Mouse (Mus musculus): Measurements from ENCODE around the gene Dnah5. TPM values are rescaled to one million over a fixed set of nuclear protein-coding genes. Genes with fewer than 3 reads are reported as not detected.
"Not testable (repeated sequence)": the region's sequence is repeated elsewhere in the genome, so short reads cannot be mapped to it uniquely, and the experiment has no call there.

The Dnah5 gene
- total RNA-seq, 1 experiment from 2014 or later, result not detected

DNA sequence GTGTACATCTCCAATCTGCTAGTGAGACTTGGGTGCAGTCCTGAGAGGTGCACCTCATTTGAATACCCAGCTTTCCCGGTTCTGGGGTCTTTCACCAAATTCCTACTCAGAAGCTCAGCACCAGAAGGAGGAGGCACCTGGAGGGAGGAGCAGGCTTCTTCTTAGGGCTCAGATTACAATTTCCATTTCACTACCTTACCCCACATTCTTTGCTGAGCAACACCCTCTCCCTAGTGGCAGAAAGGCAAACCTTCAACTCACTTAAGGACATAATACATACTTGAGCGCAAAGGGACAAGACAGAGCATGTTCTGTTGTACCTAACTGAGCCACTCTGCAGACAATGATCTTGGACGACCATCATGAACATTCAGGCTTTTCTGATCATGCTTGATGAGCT is 23.8 kb downstream of the Dnah5 start:
- ATAC-seq (replicated peaks; ENCODE audit: insufficient number of reproducible peaks, low FRiP score, low TSS enrichment, poor library complexity, severe bottlenecking), result no peak

DNA sequence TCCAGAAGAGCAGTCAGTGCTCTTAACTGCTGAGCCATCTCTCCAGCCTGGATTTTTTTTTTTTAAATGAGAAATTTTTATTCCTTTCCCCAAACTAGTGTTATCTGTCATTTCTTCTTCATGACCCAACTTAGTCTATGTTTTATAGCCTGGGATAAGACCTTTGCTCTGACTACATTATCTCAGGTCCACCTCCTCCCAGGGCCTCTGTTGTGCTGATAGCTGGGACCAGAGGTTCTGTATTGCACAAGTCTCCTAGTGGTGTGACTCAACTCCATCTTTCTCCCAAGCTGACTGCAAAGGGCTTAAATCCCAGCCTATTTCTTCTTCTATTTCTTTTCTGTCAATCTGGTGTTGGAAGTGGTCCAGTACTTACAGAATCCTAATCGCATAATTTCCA is 56.7 kb downstream of the Dnah5 start:
- ATAC-seq (replicated peaks; ENCODE audit: insufficient number of reproducible peaks, low FRiP score, low TSS enrichment, poor library complexity, severe bottlenecking), result no peak

DNA sequence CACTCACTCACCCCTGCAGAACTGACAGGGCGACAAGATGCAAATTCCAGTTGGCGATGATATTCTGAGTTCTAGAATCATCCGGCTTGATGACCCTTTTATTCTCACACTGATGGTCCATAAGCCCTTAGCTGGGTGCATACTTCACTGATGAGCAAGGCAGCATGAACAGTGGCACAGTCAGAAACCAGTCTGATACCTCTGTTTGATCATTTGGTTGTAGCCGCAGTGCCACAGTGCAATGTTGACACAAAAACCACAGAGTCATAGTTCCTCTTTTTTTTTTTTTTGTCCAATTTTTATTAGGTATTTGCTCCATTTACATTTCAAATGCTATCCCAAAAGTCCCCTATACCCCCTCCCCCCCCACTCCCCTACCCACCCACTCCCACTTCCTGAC is 95.9 kb downstream of the Dnah5 start:
- ATAC-seq (replicated peaks; ENCODE audit: insufficient number of reproducible peaks, low FRiP score, low TSS enrichment, poor library complexity, severe bottlenecking), result no peak

DNA sequence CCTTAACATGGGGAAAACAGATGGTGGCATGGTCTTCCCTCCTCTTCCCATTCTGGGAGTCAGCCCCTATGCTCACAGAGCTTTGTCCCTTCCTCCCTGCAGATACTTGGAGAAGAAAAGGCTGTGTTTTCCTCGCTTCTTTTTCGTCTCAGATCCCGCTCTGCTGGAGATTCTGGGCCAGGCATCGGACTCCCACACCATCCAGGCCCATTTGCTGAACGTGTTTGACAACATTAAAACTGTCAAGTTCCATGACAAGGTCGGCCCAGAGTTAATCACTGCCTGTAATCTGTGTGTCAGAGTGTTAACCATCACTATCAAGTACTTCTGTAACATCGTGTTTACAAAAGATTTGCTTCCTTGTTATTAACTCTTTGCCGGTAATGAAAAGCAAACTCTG is 103.6 kb downstream of the Dnah5 start:
- no peak for ATAC-seq (replicated peaks; ENCODE audit: insufficient number of reproducible peaks, low FRiP score, low TSS enrichment, poor library complexity, severe bottlenecking)

DNA sequence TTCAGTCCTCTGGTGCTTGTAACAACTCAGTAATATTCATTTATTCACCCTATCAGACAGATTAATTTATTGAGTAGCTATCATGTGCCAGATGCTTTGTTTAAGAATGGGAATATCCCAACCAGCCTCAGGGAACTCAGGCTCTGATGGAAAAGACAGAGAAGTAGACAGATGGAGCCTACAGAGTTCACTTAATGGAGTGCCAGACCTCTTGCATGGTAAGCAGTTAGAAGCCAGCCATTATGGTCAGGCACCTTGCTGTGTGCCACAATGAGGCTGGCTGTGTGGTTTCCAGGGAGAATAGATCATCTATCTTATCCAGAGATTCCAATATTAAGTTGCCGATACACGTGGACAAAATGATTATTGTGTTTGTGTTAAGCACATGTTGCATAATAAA is 104.3 kb downstream of the Dnah5 start:
- ATAC-seq (replicated peaks; ENCODE audit: insufficient number of reproducible peaks, low FRiP score, low TSS enrichment, poor library complexity, severe bottlenecking), result no peak

DNA sequence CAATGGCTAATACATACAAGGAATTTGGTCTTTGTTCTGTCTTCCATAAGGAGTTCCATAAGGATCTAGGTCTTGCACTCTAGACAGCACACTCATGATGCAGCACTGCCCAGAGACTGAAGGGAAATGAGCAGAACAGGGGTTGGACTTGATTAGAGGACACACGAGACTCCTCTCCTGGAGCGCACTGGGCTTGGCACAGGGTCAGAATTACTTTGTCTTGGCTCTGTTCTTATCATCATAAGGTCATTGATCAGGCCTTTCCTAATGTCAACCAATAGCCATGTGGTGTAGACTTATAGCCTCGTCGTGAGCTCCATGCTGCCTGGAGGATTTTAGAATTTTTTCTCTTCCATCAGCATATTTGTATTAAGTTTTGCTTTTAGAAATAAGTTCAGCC is 107.0 kb downstream of the Dnah5 start:
- no peak for ATAC-seq (replicated peaks; ENCODE audit: insufficient number of reproducible peaks, low FRiP score, low TSS enrichment, poor library complexity, severe bottlenecking)

DNA sequence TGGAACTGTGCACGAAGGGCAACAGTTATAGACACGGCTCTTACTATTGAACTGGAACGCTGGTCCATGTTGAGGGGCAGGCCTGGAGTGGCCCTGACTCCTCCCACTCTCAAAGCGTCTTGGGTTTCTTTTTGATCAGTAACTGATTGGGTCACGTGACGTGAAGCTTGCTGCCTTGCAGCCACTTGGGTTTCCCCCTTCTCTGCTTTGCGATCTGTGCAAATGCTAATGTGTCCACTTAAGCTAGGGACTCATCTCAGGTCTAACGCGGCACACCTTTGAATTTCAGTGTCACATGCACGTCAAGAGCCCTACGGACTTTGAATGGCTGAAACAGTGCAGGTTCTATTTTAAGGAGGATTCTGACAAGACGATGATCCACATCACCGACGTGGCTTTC is 109.9 kb downstream of the Dnah5 start:
- no peak for ATAC-seq (replicated peaks; ENCODE audit: insufficient number of reproducible peaks, low FRiP score, low TSS enrichment, poor library complexity, severe bottlenecking)

DNA sequence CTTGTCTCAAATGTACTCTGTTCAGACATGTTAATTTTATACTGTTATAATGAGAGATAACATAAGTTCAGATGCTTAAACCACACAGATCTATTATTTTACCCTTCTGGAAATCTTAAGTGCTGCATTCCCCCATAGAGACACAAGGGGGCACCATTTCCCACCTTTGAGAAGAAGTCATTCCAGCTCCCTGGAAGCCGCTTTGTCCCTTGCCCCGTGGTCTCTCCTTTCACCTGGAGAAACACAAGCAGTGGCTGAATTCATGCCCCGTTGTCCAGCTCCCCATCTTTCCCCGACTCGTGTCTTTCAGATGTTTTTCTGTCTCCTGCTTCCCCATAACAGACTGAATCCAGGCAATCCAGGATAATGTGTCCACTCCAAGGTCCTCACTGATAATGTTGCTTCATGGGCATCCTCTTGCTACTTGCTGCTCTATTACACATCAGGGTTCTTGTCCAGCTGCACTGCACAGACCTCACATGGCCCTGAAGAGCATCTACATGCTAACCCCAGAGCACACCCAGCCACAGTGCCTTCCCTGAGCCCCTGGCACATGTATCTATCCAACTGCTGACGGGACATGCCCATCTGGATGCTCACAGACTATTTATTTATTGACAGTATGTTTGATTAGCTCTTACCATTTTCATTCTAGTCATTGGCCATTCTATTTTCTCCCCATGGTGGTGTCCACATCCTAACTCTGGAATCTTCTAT is 112.4 kb downstream of the Dnah5 start:
- 0 out of 2 replicates have a peak, but pooled peaks have one; percentile 31 for ATAC-seq (replicated peaks; ENCODE audit: insufficient number of reproducible peaks, low FRiP score, low TSS enrichment, poor library complexity, severe bottlenecking)

DNA sequence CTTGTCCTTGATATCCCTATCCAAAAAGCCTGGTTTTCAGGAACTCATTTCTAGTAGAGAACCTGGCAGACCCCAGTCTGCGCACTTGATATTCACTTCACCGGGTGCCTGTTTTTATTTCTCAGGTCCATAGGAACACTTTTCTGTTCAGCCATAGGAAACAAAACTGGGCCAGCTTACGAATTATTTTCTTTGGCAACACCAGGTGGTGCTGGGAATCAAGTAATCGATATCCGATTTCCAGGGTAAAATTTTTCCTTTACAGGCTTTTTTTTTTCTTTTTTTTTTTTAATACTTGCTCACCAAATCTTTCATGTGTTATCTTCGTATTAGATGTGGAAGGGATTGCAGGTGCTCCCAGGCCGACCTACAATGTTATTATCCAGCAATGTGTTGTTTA is 119.0 kb downstream of the Dnah5 start:
- ATAC-seq (replicated peaks; ENCODE audit: insufficient number of reproducible peaks, low FRiP score, low TSS enrichment, poor library complexity, severe bottlenecking), result no peak

DNA sequence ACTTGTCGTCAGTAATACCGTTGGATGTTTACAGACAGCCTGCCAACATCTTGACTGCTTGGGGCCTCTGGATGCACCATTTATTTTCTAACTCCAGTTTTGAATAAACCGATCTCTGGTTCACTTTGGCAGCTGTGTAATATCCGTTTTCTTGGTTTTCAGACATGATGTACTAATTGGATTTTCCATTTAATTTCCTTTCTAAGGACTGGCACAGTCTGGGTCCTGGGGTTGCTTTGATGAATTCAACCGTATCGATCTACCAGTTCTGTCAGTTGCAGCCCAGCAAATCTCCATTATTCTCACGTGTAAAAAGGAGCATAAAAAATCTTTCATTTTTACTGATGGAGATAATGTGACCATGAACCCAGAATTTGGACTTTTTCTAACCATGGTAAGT is 123.4 kb downstream of the Dnah5 start:
- no peak for ATAC-seq (replicated peaks; ENCODE audit: insufficient number of reproducible peaks, low FRiP score, low TSS enrichment, poor library complexity, severe bottlenecking)

DNA sequence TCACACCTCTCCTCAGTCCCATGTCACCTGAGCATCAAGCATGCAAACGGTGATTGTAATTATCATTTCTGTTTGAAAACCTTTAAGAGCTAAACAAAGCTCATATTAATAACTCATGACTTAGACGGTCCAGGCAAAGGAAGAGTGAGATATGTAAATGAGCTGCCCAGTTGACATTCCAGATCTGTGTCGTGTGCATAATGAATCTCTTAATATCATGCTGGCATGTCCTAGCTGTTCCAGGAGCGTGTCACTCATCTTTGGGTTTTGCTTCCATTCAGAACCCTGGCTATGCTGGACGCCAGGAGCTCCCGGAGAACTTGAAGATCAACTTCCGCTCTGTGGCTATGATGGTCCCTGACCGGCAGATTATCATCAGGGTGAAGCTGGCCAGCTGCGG is 123.9 kb downstream of the Dnah5 start:
- no peak for ATAC-seq (replicated peaks; ENCODE audit: insufficient number of reproducible peaks, low FRiP score, low TSS enrichment, poor library complexity, severe bottlenecking)

DNA sequence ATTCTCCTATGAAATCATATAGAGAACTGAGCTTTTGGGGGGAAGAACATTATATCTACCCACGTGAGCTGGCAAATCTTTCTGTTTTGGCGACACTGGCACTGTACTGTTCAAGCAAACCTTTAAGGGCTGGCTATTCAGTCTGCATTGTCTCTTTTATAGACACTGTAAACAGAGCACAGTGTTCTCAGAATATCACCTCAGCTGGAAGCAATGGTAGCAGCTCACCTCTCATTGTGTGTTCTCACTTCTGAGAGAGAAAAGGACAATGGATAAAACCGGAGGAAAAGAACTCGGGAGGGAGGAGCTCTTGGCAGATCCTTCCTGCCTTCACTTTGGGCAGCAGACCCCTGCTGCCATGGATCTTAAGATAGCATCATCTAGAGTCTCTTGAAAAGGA is 137.6 kb downstream of the Dnah5 start:
- no peak for ATAC-seq (replicated peaks; ENCODE audit: insufficient number of reproducible peaks, low FRiP score, low TSS enrichment, poor library complexity, severe bottlenecking)

DNA sequence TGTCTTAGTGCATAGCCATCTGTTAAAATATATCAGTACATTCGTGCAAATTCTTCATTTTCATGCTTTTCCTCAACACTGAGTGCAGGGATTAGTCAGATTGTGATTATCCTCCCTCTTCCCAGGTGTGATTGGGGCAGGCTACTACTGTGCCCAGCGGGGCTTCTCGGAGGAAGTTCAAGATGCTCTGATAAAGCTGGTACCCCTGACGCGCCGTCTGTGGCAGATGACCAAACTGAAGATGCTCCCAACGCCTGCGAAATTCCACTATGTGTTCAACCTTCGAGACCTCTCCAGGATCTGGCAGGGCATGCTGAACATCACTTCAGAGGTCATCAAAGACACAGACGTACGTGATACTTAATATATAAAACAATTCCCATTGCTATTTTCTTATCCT is 164.0 kb downstream of the Dnah5 start:
- no peak for ATAC-seq (replicated peaks; ENCODE audit: insufficient number of reproducible peaks, low FRiP score, low TSS enrichment, poor library complexity, severe bottlenecking)

DNA sequence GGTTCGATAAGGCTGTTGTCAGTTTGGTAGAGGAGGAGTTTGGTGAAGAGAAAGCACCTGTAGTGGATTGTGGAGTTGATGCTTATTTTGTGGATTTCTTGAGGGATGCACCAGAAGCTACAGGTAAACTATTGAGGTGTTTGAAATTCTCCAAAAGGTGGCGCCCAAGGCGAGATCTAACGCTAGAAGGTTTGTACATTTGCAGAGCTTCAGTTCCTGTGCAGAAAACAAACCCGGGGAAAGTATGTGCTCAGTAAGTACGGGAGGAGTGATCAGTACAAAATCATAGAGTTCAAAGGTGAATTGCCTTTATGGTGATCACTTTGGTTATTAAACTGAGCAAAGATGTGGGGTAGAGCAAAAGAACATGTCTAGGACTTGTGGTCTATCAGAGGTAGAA is 166.9 kb downstream of the Dnah5 start:
- no peak for ATAC-seq (replicated peaks; ENCODE audit: insufficient number of reproducible peaks, low FRiP score, low TSS enrichment, poor library complexity, severe bottlenecking)

DNA sequence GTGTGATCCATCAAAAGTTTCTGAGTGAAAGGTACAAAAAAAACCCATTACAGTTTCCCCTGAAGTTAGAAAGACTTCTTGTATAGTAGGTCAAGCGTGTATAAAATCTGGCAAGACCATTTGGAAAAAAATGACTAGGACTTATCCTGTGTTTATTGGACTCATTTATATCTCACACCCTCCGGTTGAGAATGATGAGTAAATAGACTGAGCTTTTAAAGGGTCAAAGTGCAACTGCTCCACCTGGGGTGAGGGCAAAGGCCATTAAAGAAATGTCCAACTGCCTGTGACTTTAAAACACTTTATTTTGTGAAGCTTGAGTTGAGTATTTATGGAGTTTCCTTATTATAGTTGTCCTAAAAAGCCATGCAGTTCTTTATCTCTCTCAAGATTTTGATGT is 168.0 kb downstream of the Dnah5 start:
- no peak for ATAC-seq (replicated peaks; ENCODE audit: insufficient number of reproducible peaks, low FRiP score, low TSS enrichment, poor library complexity, severe bottlenecking)

DNA sequence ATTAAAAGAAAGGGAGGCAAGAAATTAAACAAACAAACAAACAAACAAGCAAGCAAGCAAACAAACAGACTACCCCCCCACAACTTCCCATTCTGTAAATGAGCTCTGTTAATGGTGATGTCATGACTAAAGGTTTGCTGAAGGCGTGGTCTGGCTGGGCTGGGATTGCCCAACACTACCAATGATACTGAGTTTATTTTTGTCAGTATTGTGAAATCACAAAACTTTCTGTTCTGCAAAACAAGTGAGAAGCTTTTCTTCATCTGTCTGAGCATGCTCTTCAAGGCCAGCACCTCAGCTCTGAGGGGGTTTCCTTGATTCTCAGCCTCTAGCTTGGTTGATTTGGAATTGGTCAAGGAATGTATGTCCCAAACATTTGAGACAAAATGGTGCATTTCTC is 170.8 kb downstream of the Dnah5 start:
- peak; percentile 95 for ATAC-seq (replicated peaks; ENCODE audit: insufficient number of reproducible peaks, low FRiP score, low TSS enrichment, poor library complexity, severe bottlenecking)

DNA sequence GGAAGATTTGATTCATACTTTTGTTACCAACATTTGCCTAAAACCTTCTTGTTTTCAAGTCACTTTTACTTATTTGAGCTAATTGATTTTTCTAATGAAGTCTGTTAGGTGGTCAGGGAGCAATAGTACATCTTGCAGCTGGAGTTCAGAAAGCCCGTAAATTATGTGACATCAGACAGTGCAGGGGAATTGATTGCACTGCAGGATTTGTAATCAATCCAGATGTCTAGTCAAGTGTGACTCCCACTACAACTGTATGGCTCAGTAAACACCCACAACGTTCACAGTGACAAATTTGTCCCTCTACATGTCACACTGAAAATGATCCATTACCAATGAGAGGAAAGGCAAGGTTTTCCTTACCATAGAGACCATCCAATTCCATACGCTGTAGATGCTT is 177.4 kb downstream of the Dnah5 start:
- no peak for ATAC-seq (replicated peaks; ENCODE audit: insufficient number of reproducible peaks, low FRiP score, low TSS enrichment, poor library complexity, severe bottlenecking)

DNA sequence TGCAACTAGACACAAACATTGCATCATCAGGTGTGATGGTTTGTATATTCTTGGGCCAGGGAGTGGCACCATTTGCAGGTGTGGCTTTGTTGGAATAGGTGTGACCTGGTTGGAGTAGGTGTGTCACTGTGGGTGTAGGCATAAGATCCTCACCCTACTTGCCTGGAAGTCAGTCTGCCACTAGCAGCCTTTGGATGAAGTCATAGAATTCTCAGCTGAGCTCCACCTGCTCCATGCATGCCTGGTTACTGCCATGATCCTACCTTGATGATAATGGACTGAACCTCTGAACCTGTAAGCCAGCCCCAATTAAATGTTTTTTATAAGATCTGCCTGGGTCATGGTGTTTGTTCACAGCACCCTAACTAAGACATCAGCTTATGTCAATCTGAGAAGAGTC is 190.2 kb downstream of the Dnah5 start:
- not testable (repeated sequence) for ATAC-seq (replicated peaks; ENCODE audit: insufficient number of reproducible peaks, low FRiP score, low TSS enrichment, poor library complexity, severe bottlenecking)

DNA sequence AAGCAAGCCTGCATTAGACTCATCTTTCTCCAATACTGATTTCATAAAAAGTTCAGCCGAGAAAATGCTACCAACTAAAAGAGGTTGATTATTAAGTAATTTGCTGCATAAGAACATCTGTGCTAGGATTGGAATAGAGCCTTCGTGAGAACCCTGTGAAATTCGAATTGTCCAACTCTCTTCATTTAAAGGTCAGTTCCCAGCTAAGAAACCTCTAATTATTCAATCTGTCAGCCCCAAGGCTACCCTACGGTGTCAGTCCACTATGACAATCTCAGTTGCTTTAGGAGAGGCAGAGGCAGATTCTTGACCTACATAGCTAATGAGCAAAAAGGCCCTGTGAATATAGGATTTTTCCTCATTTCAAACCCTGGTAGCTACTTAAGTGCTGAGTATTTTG is 191.9 kb downstream of the Dnah5 start:
- ATAC-seq (replicated peaks; ENCODE audit: insufficient number of reproducible peaks, low FRiP score, low TSS enrichment, poor library complexity, severe bottlenecking), result no peak

DNA sequence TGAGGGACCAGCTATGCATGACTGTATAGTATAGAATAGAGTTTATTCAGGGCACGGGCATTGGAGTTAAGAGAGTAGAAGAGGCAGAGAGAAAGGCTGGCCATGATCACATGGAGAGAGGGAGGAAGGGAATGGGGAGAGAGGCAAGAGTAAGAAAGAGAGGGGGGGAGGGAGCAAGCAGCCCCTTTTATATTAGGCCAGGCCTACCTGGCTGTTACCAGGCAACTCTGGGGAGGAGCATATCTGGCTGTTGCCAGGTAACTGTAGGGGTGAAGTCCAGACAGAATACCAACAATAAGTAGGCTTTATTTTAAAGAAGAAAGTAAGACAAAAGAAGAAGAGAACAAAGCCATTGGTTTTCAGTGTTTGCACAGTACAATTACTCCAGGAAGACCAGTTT is 194.9 kb downstream of the Dnah5 start:
- no peak for ATAC-seq (replicated peaks; ENCODE audit: insufficient number of reproducible peaks, low FRiP score, low TSS enrichment, poor library complexity, severe bottlenecking)

DNA sequence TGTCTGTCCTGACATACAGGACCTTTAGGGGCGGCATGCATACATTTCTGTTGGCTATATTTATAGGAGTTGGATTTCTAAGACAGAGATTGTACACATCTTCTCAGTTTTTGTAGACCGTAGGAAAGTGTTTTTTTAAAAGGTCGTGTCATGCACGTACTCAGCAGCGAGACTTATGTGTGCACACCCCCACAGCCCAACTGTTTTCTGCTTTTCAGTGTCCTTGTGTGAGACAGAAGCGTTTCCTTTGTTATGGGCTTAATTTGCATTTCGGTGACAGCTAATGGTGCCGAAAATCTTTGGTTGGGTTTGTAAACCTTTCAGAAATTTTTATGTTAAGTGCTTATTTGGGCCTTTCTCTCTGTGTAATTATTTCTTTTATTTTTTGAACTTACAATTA is 195.7 kb downstream of the Dnah5 start:
- ATAC-seq (replicated peaks; ENCODE audit: insufficient number of reproducible peaks, low FRiP score, low TSS enrichment, poor library complexity, severe bottlenecking), result no peak

All from monocyte, adult 5-6 weeks (primary cell).